Comparison of ENCODE assay signal across 24 mouse cellular contexts in the genomic region with DNA sequence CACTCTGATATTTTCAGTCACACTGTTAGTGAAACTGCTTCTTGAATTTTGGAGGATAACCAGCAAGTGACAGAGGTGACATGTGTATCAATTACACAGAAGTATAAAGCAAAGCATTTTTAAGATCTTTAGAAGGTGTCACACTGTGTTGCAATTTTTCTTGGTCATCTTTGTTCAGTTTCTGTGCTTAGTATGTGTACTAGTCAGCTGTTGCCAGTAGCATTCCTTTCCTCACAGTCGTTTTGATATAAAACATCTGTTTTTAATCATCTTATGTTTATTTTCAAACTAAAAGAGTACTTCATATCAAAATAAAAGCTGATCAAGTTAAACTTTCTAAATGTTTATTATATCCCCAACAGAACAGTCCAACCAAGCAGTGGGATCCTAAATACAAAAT.
DNase-seq lines count a peak whose midpoint lies in the region; ATAC-seq lines count a peak whose summit lies in the region.
"Had no signal": no experiment of that assay in that cellular context is flagged by ENCODE, and none has a peak within 500 bp of the region (broad histone marks: within the 10 kb centered on the region; RNA-seq: fewer than 3 reads in every experiment).

No protein-coding gene starts in this region.

- H3K9ac ChIP-seq in heart, embryonic 12.5 days: no peak overlapping the region
- H3K9ac ChIP-seq in lung, embryonic 16.5 days (ENCODE audit: low read length): no peak overlapping the region
- H3K9ac ChIP-seq: forebrain, postnatal 0 days; hindbrain, embryonic 13.5 days; liver, embryonic 15.5 days; neural tube, embryonic 12.5 days had no signal

- no peaks in the 10 kb centered on the region for H3K27me3 ChIP-seq in heart, embryonic 12.5 days (replicated peaks)
- no peaks in the 10 kb centered on the region for H3K27me3 ChIP-seq in lung, embryonic 16.5 days (ENCODE audit: control insufficient read depth, insufficient read depth, low read depth, low read length)
- H3K27me3 ChIP-seq: hindbrain, embryonic 13.5 days; liver, embryonic 15.5 days; neural tube, embryonic 12.5 days had no signal

- H3K4me1 ChIP-seq in heart, embryonic 12.5 days (replicated peaks): no peaks in the 10 kb centered on the region
- no peaks in the 10 kb centered on the region for H3K4me1 ChIP-seq in lung, embryonic 16.5 days (replicated peaks; ENCODE audit: control insufficient read depth, insufficient read depth, low read length)
- H3K4me1 ChIP-seq: hindbrain, embryonic 13.5 days; liver, embryonic 15.5 days; neural tube, embryonic 12.5 days had no signal

- H3K27ac ChIP-seq in heart, embryonic 12.5 days (ENCODE audit: poor library complexity, severe bottlenecking): no peak overlapping the region
- H3K27ac ChIP-seq in lung, embryonic 16.5 days (ENCODE audit: low read length): no peak overlapping the region
- H3K27ac ChIP-seq: hindbrain, embryonic 13.5 days; liver, embryonic 15.5 days; neural tube, embryonic 12.5 days had no signal

- peak; percentile 1 to 10 for DNase-seq in heart, postnatal 10 days
- DNase-seq in lung, adult 18-20 months: no peak
- DNase-seq in fibroblast of lung, adult 2 months (ENCODE audit: low read depth): peak; percentile 46
- no peak for DNase-seq in B cell, adult 2 months
- no peak for DNase-seq in thymus, postnatal 4 days
- DNase-seq: adrenal gland, adult 8-10 months; cerebellum, adult 2 months; cerebellum, postnatal 25 days; forebrain, postnatal 0 days; heart, postnatal 4 days; kidney, adult 8-10 months; kidney, postnatal 14 days; layer of hippocampus, adult 9-11 months; liver; right cerebral cortex, adult 18-20 months; right cerebral cortex, postnatal 4 days had no signal

- no peaks in the 10 kb centered on the region for H3K36me3 ChIP-seq in heart, embryonic 12.5 days
- H3K36me3 ChIP-seq in lung, embryonic 16.5 days (ENCODE audit: control insufficient read depth, insufficient read depth, low read length): no peaks in the 10 kb centered on the region
- H3K36me3 ChIP-seq: hindbrain, embryonic 13.5 days; liver, embryonic 15.5 days; neural tube, embryonic 12.5 days had no signal

- 64% methylated on average over 1 of the region's 1 CpGs for WGBS in heart, embryonic 12.5 days
- WGBS in lung, embryonic 16.5 days: 30% methylated on average over 1 of the region's 1 CpGs

- H3K4me2 ChIP-seq in heart, embryonic 12.5 days: no peak overlapping the region
- no peak overlapping the region for H3K4me2 ChIP-seq in lung, embryonic 16.5 days (ENCODE audit: low read depth, low read length)
- H3K4me2 ChIP-seq: hindbrain, embryonic 13.5 days; liver, embryonic 15.5 days; midbrain, embryonic 11.5 days; neural tube, embryonic 12.5 days had no signal

- no peaks in the 10 kb centered on the region for H3K9me3 ChIP-seq in heart, embryonic 12.5 days (replicated peaks)
- H3K9me3 ChIP-seq in lung, embryonic 16.5 days (ENCODE audit: control insufficient read depth, low read length): no peaks in the 10 kb centered on the region
- H3K9me3 ChIP-seq: hindbrain, embryonic 13.5 days; liver, embryonic 15.5 days; neural tube, embryonic 12.5 days had no signal

- ATAC-seq in heart, embryonic 12.5 days (ENCODE audit: insufficient number of reproducible peaks, low FRiP score): no peak
- ATAC-seq in lung, embryonic 16.5 days (ENCODE audit: low read depth): peak; percentile 91
- ATAC-seq: forebrain, postnatal 0 days; intestine, embryonic 16.5 days had no signal

- intact Hi-C loops in heart, postnatal 10 days (cut with DNase I): no loop called here

- no peak overlapping the region for H3K4me3 ChIP-seq in heart, embryonic 12.5 days
- H3K4me3 ChIP-seq in lung, embryonic 16.5 days (ENCODE audit: low read length): no peak overlapping the region
- H3K4me3 ChIP-seq: hindbrain, embryonic 13.5 days; liver, embryonic 15.5 days; myocyte; neural tube, embryonic 12.5 days had no signal

Comparison
In these comparisons a context has a peak if more than half of its experiments do, and no peak if none do; other contexts are left out.
1. DNase-seq: peak in heart, postnatal 10 days (2 of 2) and fibroblast of lung, adult 2 months (single experiment); none in lung, adult 18-20 months (0 of 2), B cell, adult 2 months (0 of 2) and thymus, postnatal 4 days (single experiment).